Mouse (Mus musculus) hindbrain, postnatal 0 days (tissue): ENCODE data around the gene Ovol2. TPM values are rescaled to one million over a fixed set of nuclear protein-coding genes. Genes with fewer than 3 reads are reported as not detected.

Source experiments
- ATAC-seq: fragments of 200-750 bp; cut with Nextera tagmentation; 2 replicates; pipeline ENCODE4 v1.8.0; 2017; ENCODE audit warnings: mild to moderate bottlenecking, moderate TSS enrichment, moderate library complexity
- DNase-seq: peaks from one replicate; pipeline ENCODE4 v3.0.0-alpha.2; 2015; ENCODE audit warnings: low spot score
- H3K27ac ChIP-seq: fragments of 300-500 bp; sonication (generic); 2 replicates; pipeline ENCODE4 v1.5.1; 2014; ENCODE audit warnings: mild to moderate bottlenecking
- H3K27me3 ChIP-seq: fragments of 300-500 bp; sonication (generic); 2 replicates; pipeline ENCODE4 v1.6.1; 2014; ENCODE audit warnings: low read length, mixed read lengths; ENCODE audit not compliant: insufficient read depth
- H3K36me3 ChIP-seq: fragments of 300-500 bp; sonication (generic); 2 replicates; pipeline ENCODE4 v1.6.1; 2014; ENCODE audit warnings: low read length, mixed read lengths; ENCODE audit not compliant: insufficient read depth
- H3K4me1 ChIP-seq: fragments of 300-500 bp; sonication (generic); 2 replicates; pipeline ENCODE4 v1.6.1; 2014; ENCODE audit warnings: antibody characterized with exemption, low read length, mixed read lengths; ENCODE audit not compliant: insufficient read depth
- H3K4me2 ChIP-seq: fragments of 300-500 bp; sonication (generic); 2 replicates; pipeline ENCODE4 v1.6.1; 2014; ENCODE audit warnings: low read depth, mild to moderate bottlenecking, low read length, moderate library complexity, mixed read lengths
- H3K4me3 ChIP-seq: fragments of 300-500 bp; sonication (generic); 2 replicates; pipeline ENCODE4 v1.5.1; 2014; ENCODE audit warnings: low read length
- H3K9ac ChIP-seq: fragments of 300-500 bp; sonication (generic); replicated peaks from 2 replicates; pipeline ENCODE4 v1.6.1; 2014; ENCODE audit warnings: mild to moderate bottlenecking, low read length, moderate library complexity, mixed read lengths
- H3K9me3 ChIP-seq: fragments of 300-500 bp; sonication (generic); 2 replicates; pipeline ENCODE4 v1.6.1; 2016; ENCODE audit warnings: low read length, mixed read lengths
- CTCF ChIP-seq: IDR thresholded peaks from 2 replicates; pipeline ENCODE4 v1.5.1; 2016; ENCODE audit warnings: antibody characterized with exemption, control low read depth, low read depth
- WGBS: fragments of 180-500 bp; shearing (Covaris S2); extraction: QIAGEN DNeasy Blood & Tissue Kit; methylation state at CpG from one replicate; pipeline ENCODE4 v1.1.7; 2014; 5-methylcytosine and 5-hydroxymethylcytosine counted together
- polyA plus RNA-seq: library from polyadenylated mRNA; unstranded; fragments of >200 nt; fragmentation: Nextera tagmentation; extraction: Ambion mirVana; gene quantifications from 2 replicates; pipeline ENCODE4 v1.2.1, GENCODE M21; 2015
- total RNA-seq: library from RNA; depleted of rRNA; stranded (reverse); fragments of >200 nt; gene quantifications from 2 replicates; pipeline ENCODE4 v1.2.3, GENCODE M21; 2014; rRNA removed

The Ovol2 gene
- not detected in 2 replicates for total RNA-seq
- polyA plus RNA-seq, result 0.09 TPM in 1 of 2 replicates, not detected in the other

GRCm38 (mm10) chr2:144331401-144332302 lies at the start of gene Ovol2:
TSS of gene Ovol2 (minus strand) at chr2:144332146.
- H3K27me3 ChIP-seq, result peaks cover 45% of the 10 kb centered on the region
- H3K4me1 ChIP-seq, result peaks cover 13% of the 10 kb centered on the region; the same call in 1 of the 2 replicates
- DNase-seq, result peak; percentile 10

GRCm38 (mm10) chr2:144381741-144382140 lies 49.8 kb upstream of the Ovol2 start:
- H3K4me1 ChIP-seq, result no peaks in the 10 kb centered on the region
- TF ChIP-seq CTCF, result no peak
- no peaks in the 10 kb centered on the region for H3K27me3 ChIP-seq
- H3K4me3 ChIP-seq, result no peak overlapping the region
- no peak overlapping the region for H3K27ac ChIP-seq
- peaks cover 37% of the 10 kb centered on the region; the same call in 1 of the 2 replicates for H3K36me3 ChIP-seq
- H3K4me2 ChIP-seq, result no peak overlapping the region
- H3K9me3 ChIP-seq, result no peaks in the 10 kb centered on the region
- no peak for ATAC-seq
- H3K9ac ChIP-seq, result no peak overlapping the region
- no peak for DNase-seq
- WGBS, result 88% methylated on average over 4 of the region's 4 CpGs

More at GRCm38 (mm10) chr2:144331401-144332302, at the start of gene Ovol2:
- WGBS, result under 1% methylated on average over 61 of the region's 62 CpGs
- no peaks in the 10 kb centered on the region for H3K36me3 ChIP-seq
- H3K9ac ChIP-seq, result peak within 1 kb of the TSS; percentile 15; the same call in 1 of the 2 replicates
- no peak for TF ChIP-seq CTCF
- peak; percentile 38 for ATAC-seq
- peak within 1 kb of the TSS; percentile 72 for H3K4me2 ChIP-seq
- H3K27ac ChIP-seq, result no peak within 1 kb of the TSS
- H3K9me3 ChIP-seq, result no peaks in the 10 kb centered on the region
- peak within 1 kb of the TSS; percentile 47 for H3K4me3 ChIP-seq

DNA sequence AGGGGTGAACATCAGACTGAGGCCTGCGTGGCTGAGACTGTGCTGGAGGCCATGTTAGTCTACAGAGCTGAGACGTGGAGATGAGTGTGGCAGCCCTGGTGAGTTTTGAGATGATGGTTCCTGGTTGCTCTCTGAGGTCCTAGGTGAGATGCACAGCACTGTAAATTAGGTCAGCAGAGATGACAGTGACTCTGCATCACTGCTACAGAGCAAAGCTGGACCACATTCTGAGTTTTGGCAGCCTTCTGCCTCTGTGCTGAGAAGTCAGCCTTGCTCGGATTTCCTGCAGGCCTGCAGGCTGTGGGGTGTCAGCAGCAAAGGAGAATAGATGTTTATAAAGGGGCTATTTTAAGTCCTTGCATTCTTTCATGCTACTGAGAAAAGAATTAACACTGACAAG lies 49.3 kb upstream of the Ovol2 start:
- no peaks in the 10 kb centered on the region for H3K9me3 ChIP-seq
- H3K4me1 ChIP-seq, result no peaks in the 10 kb centered on the region
- no peak overlapping the region for H3K4me3 ChIP-seq
- TF ChIP-seq CTCF, result no peak
- no peak for ATAC-seq
- no peak for DNase-seq
- no peaks in the 10 kb centered on the region for H3K27me3 ChIP-seq
- WGBS, result 72% methylated on average over 3 of the region's 3 CpGs
- H3K36me3 ChIP-seq, result peaks cover 40% of the 10 kb centered on the region; the same call in 1 of the 2 replicates
- H3K27ac ChIP-seq, result no peak overlapping the region
- no peak overlapping the region for H3K4me2 ChIP-seq
- no peak overlapping the region for H3K9ac ChIP-seq

- no peaks in the 10 kb centered on the region for H3K9me3 ChIP-seq
- no peak overlapping the region for H3K27ac ChIP-seq
- ATAC-seq (no peak), DNase-seq (no peak)
- H3K4me3 ChIP-seq, result no peak overlapping the region
- no peak for TF ChIP-seq CTCF
- H3K27me3 ChIP-seq, result no peaks in the 10 kb centered on the region
- 94% methylated on average over 10 of the region's 10 CpGs for WGBS
- H3K36me3 ChIP-seq, result peaks cover 26% of the 10 kb centered on the region; the same call in 1 of the 2 replicates
- H3K9ac ChIP-seq, result no peak overlapping the region
- no peak overlapping the region for H3K4me2 ChIP-seq
- peaks cover under 1% of the 10 kb centered on the region; the same call in 1 of the 2 replicates for H3K4me1 ChIP-seq
Observed at GRCm38 (mm10) chr2:144375063-144375703, 43.2 kb upstream of the Ovol2 start.

DNA sequence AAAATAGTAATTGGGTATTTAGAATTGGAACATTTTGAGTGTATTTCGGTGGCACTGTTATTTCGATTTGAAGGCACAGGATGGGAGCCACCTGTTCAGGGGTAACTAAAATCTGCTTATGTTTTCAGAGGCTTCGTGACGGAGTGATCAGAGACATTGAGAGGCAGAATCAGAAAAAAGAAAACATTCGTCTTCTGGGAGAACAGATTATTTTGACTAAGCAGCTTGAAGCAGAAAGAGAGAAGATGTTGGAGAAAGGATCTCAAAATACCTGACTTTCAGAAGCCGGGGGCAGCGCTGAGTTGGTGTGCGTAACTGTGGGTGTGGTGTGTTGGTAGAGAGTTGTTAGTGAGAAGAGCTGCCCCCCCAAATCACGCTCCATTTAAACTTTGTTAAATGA lies 41.1 kb upstream of the Ovol2 start:
- Histone ChIP-seq H3K9me3 (no peaks in the 10 kb centered on the region), H3K36me3 (peaks cover 22% of the 10 kb centered on the region; the same call in 1 of the 2 replicates), H3K4me3 (no peak overlapping the region), H3K27ac (no peak overlapping the region), H3K4me1 (peaks cover 4% of the 10 kb centered on the region; the same call in 1 of the 2 replicates), H3K9ac (no peak overlapping the region), H3K4me2 (no peak overlapping the region), H3K27me3 (no peaks in the 10 kb centered on the region)
- ATAC-seq, result no peak
- no peak for TF ChIP-seq CTCF
- DNase-seq, result no peak
- WGBS, result 94% methylated on average over 9 of the region's 9 CpGs

DNA sequence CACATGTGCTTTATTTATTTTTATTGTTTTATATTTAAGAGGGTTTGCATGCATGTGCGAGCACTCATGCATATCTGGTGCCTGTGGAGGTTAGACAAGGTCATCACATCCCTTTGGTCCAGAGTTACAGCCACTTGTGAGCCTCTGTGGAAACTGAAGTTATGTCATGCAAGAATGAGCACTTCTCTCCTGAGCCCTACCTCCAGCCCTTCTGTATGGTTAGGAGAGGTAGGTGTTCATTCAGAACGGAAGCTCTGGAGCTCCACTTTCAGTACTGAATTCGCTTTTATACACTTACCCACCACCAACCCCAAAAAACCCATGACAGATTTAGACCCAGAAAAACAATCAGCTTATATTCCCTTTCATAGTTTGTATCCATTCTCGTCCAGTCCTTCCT lies 39.6 kb upstream of the Ovol2 start:
- TF ChIP-seq CTCF, result no peak
- ATAC-seq, result no peak

More for the DNA sequence above, 39.6 kb upstream of the Ovol2 start:
- Histone ChIP-seq H3K4me3 (no peak overlapping the region), H3K4me1 (peaks cover 4% of the 10 kb centered on the region; the same call in 1 of the 2 replicates), H3K27me3 (no peaks in the 10 kb centered on the region), H3K36me3 (peaks cover 15% of the 10 kb centered on the region; the same call in 1 of the 2 replicates), H3K9me3 (no peaks in the 10 kb centered on the region), H3K27ac (no peak overlapping the region), H3K9ac (no peak overlapping the region), H3K4me2 (no peak overlapping the region)
- DNase-seq, result no peak
- 82% methylated on average over 4 of the region's 4 CpGs for WGBS
